Mouse (Mus musculus) right cerebral cortex, postnatal 36 days (tissue): Measurements from ENCODE around the gene Sntb2.

Source experiments
- DNase-seq, 2 experiments: peaks; one replicate each; pipeline ENCODE4 v3.0.0; 2022; ENCODE audit warnings: low spot score in 2 of 2, mixed read lengths in 1 of 2

The Sntb2 gene

GRCm38 (mm10) chr8:106929921-106930320 is 5.6 kb upstream of the Sntb2 start:
- no peak for DNase-seq

- no peak for DNase-seq
These were observed 3.0 kb upstream of the Sntb2 start for GRCm38 (mm10) chr8:106932376-106933065.

- no peak for DNase-seq
These were observed 1.9 kb upstream of the Sntb2 start for GRCm38 (mm10) chr8:106933506-106934143.

- DNase-seq, result no peak
These were observed 1.1 kb upstream of the Sntb2 start for GRCm38 (mm10) chr8:106934226-106934977.

DNA sequence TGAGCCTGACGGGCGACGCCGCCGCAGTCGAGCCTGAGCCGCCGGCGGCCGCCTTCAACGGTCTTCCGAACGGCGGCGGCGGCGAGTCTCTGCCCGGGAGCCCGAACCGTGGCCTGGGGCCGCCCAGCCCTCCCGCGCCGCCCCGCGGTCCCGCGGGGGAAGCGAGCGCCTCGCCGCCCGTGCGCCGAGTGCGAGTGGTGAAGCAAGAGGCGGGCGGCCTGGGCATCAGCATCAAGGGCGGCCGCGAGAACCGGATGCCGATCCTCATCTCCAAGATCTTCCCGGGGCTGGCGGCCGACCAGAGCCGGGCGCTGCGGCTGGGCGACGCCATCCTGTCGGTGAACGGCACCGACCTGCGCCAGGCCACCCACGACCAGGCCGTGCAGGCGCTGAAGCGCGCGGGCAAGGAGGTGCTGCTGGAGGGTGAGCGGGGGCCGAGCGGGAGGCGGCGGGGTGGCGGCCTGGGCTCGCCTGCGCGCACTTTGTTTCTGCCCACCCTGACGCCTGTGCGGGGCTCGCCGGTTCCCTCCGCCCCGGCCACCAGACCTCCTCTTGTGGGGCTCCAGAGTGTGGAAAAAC is 438 bp downstream of the Sntb2 start:
- peak in 1 of 2 experiments; percentile 35 for DNase-seq

- no peak for DNase-seq
These were observed 1.0 kb downstream of the Sntb2 start for GRCm38 (mm10) chr8:106936478-106937051.

- DNase-seq, result no peak
These were observed 1.7 kb downstream of the Sntb2 start for GRCm38 (mm10) chr8:106937081-106937800.

- no peak for DNase-seq
These were observed 6.3 kb downstream of the Sntb2 start for GRCm38 (mm10) chr8:106941806-106942205.

DNA sequence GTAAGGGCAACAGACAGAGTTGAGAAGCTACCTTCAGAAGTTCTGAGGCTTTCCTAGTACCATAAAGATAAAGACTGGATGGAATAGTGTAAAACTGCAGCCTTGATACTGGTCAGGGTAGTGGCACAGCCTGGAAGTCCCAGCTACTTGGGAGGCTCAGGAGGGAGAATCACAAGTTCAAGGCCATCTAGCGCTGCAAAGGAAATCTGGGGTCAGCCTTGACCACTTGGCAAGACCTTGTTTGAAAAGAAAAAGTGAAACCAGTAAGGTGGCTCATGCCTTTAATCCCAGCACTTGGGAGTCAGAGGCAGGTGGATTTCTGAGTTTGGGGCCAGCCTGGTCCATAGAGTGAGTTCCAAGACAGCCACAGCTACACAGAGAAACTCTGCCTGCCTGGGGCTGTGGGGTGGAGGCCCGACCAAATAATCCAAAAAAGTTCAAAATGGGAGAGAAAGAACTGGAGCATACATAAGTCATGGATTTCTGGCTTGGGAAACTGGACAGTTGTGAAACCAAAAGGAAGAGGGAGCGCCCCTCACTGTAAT is 8.4 kb downstream of the Sntb2 start:
- DNase-seq, result no peak

- DNase-seq, result no peak
These were observed 9.2 kb downstream of the Sntb2 start for GRCm38 (mm10) chr8:106944756-106945155.

- peak in 1 of 2 experiments; percentile 47 for DNase-seq
These were observed 13.2 kb downstream of the Sntb2 start for GRCm38 (mm10) chr8:106948678-106949243.

GRCm38 (mm10) chr8:106951707-106952106 is 16.2 kb downstream of the Sntb2 start:
- no peak for DNase-seq

GRCm38 (mm10) chr8:106953571-106953970 is 18.0 kb downstream of the Sntb2 start:
- DNase-seq, result no peak

DNA sequence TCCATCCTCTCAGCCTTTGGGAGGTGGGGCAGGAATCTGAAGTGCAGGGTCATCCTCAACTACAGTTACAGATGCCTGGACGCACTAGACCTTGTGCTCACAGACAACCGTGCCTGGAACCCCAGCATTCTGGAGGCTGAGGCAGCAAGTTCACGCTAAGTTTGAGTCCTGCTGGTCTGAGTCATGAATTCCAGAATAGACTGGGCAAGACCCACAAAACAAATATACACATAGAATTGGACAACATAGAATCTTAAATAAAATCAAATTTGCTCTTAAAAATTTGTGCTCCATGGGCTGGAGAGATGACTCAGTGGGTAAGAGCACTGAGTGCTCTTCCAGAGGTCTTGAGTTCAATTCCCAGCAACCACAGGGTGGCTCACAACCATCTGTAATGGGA is 21.5 kb downstream of the Sntb2 start:
- DNase-seq, result no peak

- DNase-seq, result no peak
These were observed 22.7 kb downstream of the Sntb2 start for GRCm38 (mm10) chr8:106958212-106958611.

- DNase-seq, result no peak
These were observed 24.1 kb downstream of the Sntb2 start for GRCm38 (mm10) chr8:106959626-106960025.

DNA sequence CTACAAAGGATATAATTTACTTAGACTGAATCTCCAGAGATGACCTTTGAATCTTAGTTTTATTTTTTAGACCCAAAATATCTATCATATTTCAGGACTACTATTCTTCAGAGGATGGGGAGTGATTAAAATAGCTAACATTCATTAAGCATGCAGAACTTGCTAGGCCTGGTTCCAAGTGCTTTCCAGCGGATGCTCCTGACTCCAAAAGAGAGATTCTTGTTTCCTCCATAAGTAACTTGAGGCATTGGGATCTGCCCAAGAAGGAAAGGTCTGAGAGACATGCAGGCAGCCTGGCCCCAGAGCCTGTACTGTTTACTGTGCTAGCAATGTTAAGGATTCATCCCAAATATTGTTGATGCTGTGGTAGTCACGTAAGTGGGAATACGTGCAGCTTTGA is 26.8 kb downstream of the Sntb2 start:
- DNase-seq, result no peak

GRCm38 (mm10) chr8:106963365-106963764 is 27.8 kb downstream of the Sntb2 start:
- no peak for DNase-seq

- no peak for DNase-seq
These were observed 29.0 kb downstream of the Sntb2 start for GRCm38 (mm10) chr8:106964573-106964972.

GRCm38 (mm10) chr8:106969964-106970363 is 34.4 kb downstream of the Sntb2 start:
- no peak for DNase-seq

GRCm38 (mm10) chr8:106971916-106972315 is 36.4 kb downstream of the Sntb2 start:
- DNase-seq, result no peak
